Mouse (Mus musculus) mature B cell (primary cell): ENCODE results near the gene Sf3a1.
"Not testable (repeated sequence)": the region's sequence is repeated elsewhere in the genome, so short reads cannot be mapped to it uniquely, and the experiment has no call there.

Experiments used
- in situ Hi-C: fragments of 300-500 bp; cut with MboI; formaldehyde crosslinking; loops from 2 replicates; pipeline ENCODE4 v1.14.3; 2019

The Sf3a1 gene

GRCm38 (mm10) chr11:4185480-4185879, 25.3 kb downstream of the Sf3a1 start:
- in situ Hi-C loops = not testable (repeated sequence)

- in situ Hi-C loops = no loop called here
Observed at GRCm38 (mm10) chr11:4186486-4187317, 26.6 kb downstream of the Sf3a1 start, which contains the start of gene Tbc1d10a. Tbc1d10a (plus strand) TSS chr11:4186789.

- in situ Hi-C loops = no loop called here
Observed at GRCm38 (mm10) chr11:4187318-4187700, 27.2 kb downstream of the Sf3a1 start.

GRCm38 (mm10) chr11:4189182-4189581, 29.0 kb downstream of the Sf3a1 start:
- in situ Hi-C loops = no loop called here

- in situ Hi-C loops = no loop called here
Observed at GRCm38 (mm10) chr11:4190677-4191076, 30.5 kb downstream of the Sf3a1 start.

GRCm38 (mm10) chr11:4192757-4193156, 32.6 kb downstream of the Sf3a1 start:
- in situ Hi-C loops = no loop called here

GRCm38 (mm10) chr11:4193420-4193819, 33.3 kb downstream of the Sf3a1 start:
- in situ Hi-C loops = no loop called here

- in situ Hi-C loops = no loop called here
Observed at GRCm38 (mm10) chr11:4195597-4196031, 35.5 kb downstream of the Sf3a1 start.

GRCm38 (mm10) chr11:4196636-4197035, 36.5 kb downstream of the Sf3a1 start:
- in situ Hi-C loops = no loop called here

- in situ Hi-C loops = no loop called here
Observed at GRCm38 (mm10) chr11:4197691-4198090, 37.5 kb downstream of the Sf3a1 start.

- in situ Hi-C loops = no loop called here
Observed at GRCm38 (mm10) chr11:4201981-4202700, 42.0 kb downstream of the Sf3a1 start.

GRCm38 (mm10) chr11:4202995-4203704, 43.0 kb downstream of the Sf3a1 start:
- in situ Hi-C loops = no loop called here

- in situ Hi-C loops = no loop called here
Observed at GRCm38 (mm10) chr11:4203705-4204074, 43.5 kb downstream of the Sf3a1 start.

- in situ Hi-C loops = no loop called here
Observed at GRCm38 (mm10) chr11:4205097-4205655, 45.0 kb downstream of the Sf3a1 start.

- in situ Hi-C loops = no loop called here
Observed at GRCm38 (mm10) chr11:4205951-4206350, 45.8 kb downstream of the Sf3a1 start.

GRCm38 (mm10) chr11:4206563-4206962, 46.4 kb downstream of the Sf3a1 start:
- in situ Hi-C loops = no loop called here

GRCm38 (mm10) chr11:4207655-4208054, 47.5 kb downstream of the Sf3a1 start:
- in situ Hi-C loops = no loop called here

GRCm38 (mm10) chr11:4209556-4209955, 49.4 kb downstream of the Sf3a1 start:
- in situ Hi-C loops = no loop called here

GRCm38 (mm10) chr11:4210786-4211185, 50.6 kb downstream of the Sf3a1 start:
- in situ Hi-C loops = no loop called here

- in situ Hi-C loops = no loop called here
Observed at GRCm38 (mm10) chr11:4213107-4213506, 53.0 kb downstream of the Sf3a1 start.

- in situ Hi-C loops = no loop called here
Observed at GRCm38 (mm10) chr11:4214572-4214971, 54.4 kb downstream of the Sf3a1 start.

- in situ Hi-C loops = loop anchor here (5.0 kb wide), 1 partner anchor 42 kb away; the partner anchor contains the start of gene Lif
Observed at GRCm38 (mm10) chr11:4215061-4215460, 54.9 kb downstream of the Sf3a1 start.
